Mouse (Mus musculus): ENCODE data around the gene Nagk. TPM values are rescaled to one million over a fixed set of nuclear protein-coding genes. Genes with fewer than 3 reads are reported as not detected.
"Not testable (repeated sequence)": the region's sequence is repeated elsewhere in the genome, so short reads cannot be mapped to it uniquely, and the experiment has no call there.

Nagk gene
- polyA plus RNA-seq, 1 experiment = 32.1 TPM

GRCm38 (mm10) chr6:83815801-83816200 lies 21.0 kb downstream of the Nagk start:
- no peak for DNase-seq (ENCODE audit: low read depth)

GRCm38 (mm10) chr6:83818996-83819395 lies 24.2 kb downstream of the Nagk start:
- no peak for DNase-seq (ENCODE audit: low read depth)

GRCm38 (mm10) chr6:83820727-83821515 lies 26.1 kb downstream of the Nagk start:
- DNase-seq (ENCODE audit: low read depth) = no peak

GRCm38 (mm10) chr6:83821856-83822255 lies 27.1 kb downstream of the Nagk start:
- DNase-seq (ENCODE audit: low read depth) = no peak

- DNase-seq (ENCODE audit: low read depth) = no peak
Observed at GRCm38 (mm10) chr6:83830941-83831605, 36.3 kb downstream of the Nagk start.

- DNase-seq (ENCODE audit: low read depth) = peak; percentile 100
Observed at GRCm38 (mm10) chr6:83831606-83832123, 36.9 kb downstream of the Nagk start, which contains the start of gene Paip2b. Gene Paip2b (minus strand): TSS chr6:83831741.

GRCm38 (mm10) chr6:83832393-83832792 lies 37.6 kb downstream of the Nagk start:
- DNase-seq (ENCODE audit: low read depth) = not testable (repeated sequence)

GRCm38 (mm10) chr6:83836826-83837225 lies 42.0 kb downstream of the Nagk start:
- DNase-seq (ENCODE audit: low read depth) = no peak

GRCm38 (mm10) chr6:83838046-83838445 lies 43.3 kb downstream of the Nagk start:
- no peak for DNase-seq (ENCODE audit: low read depth)

GRCm38 (mm10) chr6:83840086-83840485 lies 45.3 kb downstream of the Nagk start:
- DNase-seq (ENCODE audit: low read depth) = no peak

GRCm38 (mm10) chr6:83844913-83845312 lies 50.1 kb downstream of the Nagk start:
- no peak for DNase-seq (ENCODE audit: low read depth)

GRCm38 (mm10) chr6:83846141-83846540 lies 51.4 kb downstream of the Nagk start:
- DNase-seq (ENCODE audit: low read depth) = no peak

GRCm38 (mm10) chr6:83849446-83849845 lies 54.7 kb downstream of the Nagk start:
- no peak for DNase-seq (ENCODE audit: low read depth)

Other genes starting within 250 kb of the Nagk start
- 22.6 and 22.9 TPM in 2 replicates for gene Stambp, start 222.3 kb upstream of the Nagk start, polyA plus RNA-seq (2012; rRNA removed)
- not detected in 2 replicates for gene Clec4f, start 138.8 kb upstream of the Nagk start, polyA plus RNA-seq (2012; rRNA removed)
- gene Cd207, start 117.1 kb upstream of the Nagk start, polyA plus RNA-seq (2012; rRNA removed) = 0.28 TPM in 1 of 2 replicates, not detected in the other
- not detected in 2 replicates for gene Vax2, start 83.7 kb upstream of the Nagk start, polyA plus RNA-seq (2012; rRNA removed)
- gene Atp6v1b1, start 52.0 kb upstream of the Nagk start, polyA plus RNA-seq (2012; rRNA removed) = 8.9 and 10.4 TPM in 2 replicates
- gene Ankrd53, start 32.3 kb upstream of the Nagk start, polyA plus RNA-seq (2012; rRNA removed) = 0.45 and 0.47 TPM in 2 replicates
- 134 and 139 TPM in 2 replicates for gene Tex261, start 19.2 kb upstream of the Nagk start, polyA plus RNA-seq (2012; rRNA removed)
- 15.8 and 16.7 TPM in 2 replicates for gene Paip2b, start 36.8 kb downstream of the Nagk start, polyA plus RNA-seq (2012; rRNA removed)
- gene Zfp638, start 72.1 kb downstream of the Nagk start, polyA plus RNA-seq (2012; rRNA removed) = 11.8 and 13.2 TPM in 2 replicates
- gene Dysf, start 213.6 kb downstream of the Nagk start, polyA plus RNA-seq (2012; rRNA removed) = 42.4 and 55.4 TPM in 2 replicates

Data from gonadal fat pad, adult 2 months (tissue).